Mouse (Mus musculus) spleen, adult 2 months (tissue): ENCODE measurements around the gene Cyb5d1.

ENCODE experiments used
- CTCF ChIP-seq: fragments of 200-500 bp; IDR thresholded peaks from 2 replicates; pipeline ENCODE4 v1.5.1; 2011; ENCODE audit warnings: mild to moderate bottlenecking, inconsistent platforms; ENCODE audit not compliant: insufficient read depth, insufficient read length, insufficient replicate concordance; ENCODE audit errors: extremely low read depth
- POLR2A ChIP-seq: fragments of 200-500 bp; IDR thresholded peaks from 2 replicates; pipeline ENCODE4 v1.6.1; 2011; ENCODE audit warnings: low read depth, low read length, inconsistent platforms

GRCm38 (mm10) chr11:69398486-69399200 lies 3.2 kb upstream of the Cyb5d1 start:
- TF ChIP-seq CTCF (no peak), POLR2A (no peak)
